Mouse (Mus musculus) embryonic facial prominence, embryonic 14.5 days (tissue): ENCODE results near the gene Ssna1. TPM values are rescaled to one million over a fixed set of nuclear protein-coding genes. Genes with fewer than 3 reads are reported as not detected.
A peak's percentile ranks its signal among the peaks of the same experiment; 100 is the strongest.
"Not testable (repeated sequence)": the region's sequence is repeated elsewhere in the genome, so short reads cannot be mapped to it uniquely, and the experiment has no call there.

Source experiments
- ATAC-seq: fragments of 200-750 bp; cut with Nextera tagmentation; 2 replicates; pipeline ENCODE4 v1.8.0; 2017; ENCODE audit warnings: low read depth, moderate number of reproducible peaks, moderate TSS enrichment
- DNase-seq: peaks from one replicate; pipeline ENCODE4 v3.0.0-alpha.2; 2015; ENCODE audit warnings: low spot score
- H3K27ac ChIP-seq: fragments of 300-500 bp; sonication (generic); replicated peaks from 2 replicates; pipeline ENCODE4 v1.5.1; 2014; ENCODE audit warnings: low read depth, mild to moderate bottlenecking, low read length, moderate library complexity
- H3K27me3 ChIP-seq: fragments of 300-500 bp; sonication (generic); replicated peaks from 2 replicates; pipeline ENCODE4 v1.6.1; 2014; ENCODE audit warnings: low read length; ENCODE audit not compliant: control insufficient read depth, insufficient read depth
- H3K36me3 ChIP-seq: fragments of 300-500 bp; sonication (generic); 2 replicates; pipeline ENCODE4 v1.6.1; 2014; ENCODE audit warnings: low read length, mixed read lengths; ENCODE audit not compliant: control insufficient read depth, insufficient read depth
- H3K4me1 ChIP-seq: fragments of 300-500 bp; sonication (generic); 2 replicates; pipeline ENCODE4 v1.6.1; 2014; ENCODE audit warnings: antibody characterized with exemption, low read length; ENCODE audit not compliant: control insufficient read depth, insufficient read depth
- H3K4me2 ChIP-seq: fragments of 300-500 bp; sonication (generic); 2 replicates; pipeline ENCODE4 v1.6.1; 2014; ENCODE audit warnings: low read depth, mild to moderate bottlenecking, low read length, moderate library complexity, mixed read lengths
- H3K4me3 ChIP-seq: fragments of 300-500 bp; sonication (generic); 2 replicates; pipeline ENCODE4 v1.5.1; 2014; ENCODE audit warnings: low read depth, mild to moderate bottlenecking, low read length
- H3K9ac ChIP-seq: fragments of 300-500 bp; sonication (generic); 2 replicates; pipeline ENCODE4 v1.6.1; 2014; ENCODE audit warnings: low read depth, mild to moderate bottlenecking, low read length, moderate library complexity, mixed read lengths
- H3K9me3 ChIP-seq: fragments of 300-500 bp; sonication (generic); 2 replicates; pipeline ENCODE4 v1.6.1; 2016; ENCODE audit warnings: low read length; ENCODE audit not compliant: control insufficient read depth
- WGBS: fragments of 180-500 bp; shearing (Covaris S2); extraction: QIAGEN DNeasy Blood & Tissue Kit; methylation state at CpG from one replicate; pipeline ENCODE4 v1.1.7; 2014; 5-methylcytosine and 5-hydroxymethylcytosine counted together
- polyA plus RNA-seq: library from polyadenylated mRNA; unstranded; fragments of >200 nt; fragmentation: Nextera tagmentation; extraction: Ambion mirVana; gene quantifications from 2 replicates; pipeline ENCODE4 v1.2.1, GENCODE M21; 2014

Ssna1 gene
- polyA plus RNA-seq, 1 experiment from 2014 or later, result 240 TPM

DNA sequence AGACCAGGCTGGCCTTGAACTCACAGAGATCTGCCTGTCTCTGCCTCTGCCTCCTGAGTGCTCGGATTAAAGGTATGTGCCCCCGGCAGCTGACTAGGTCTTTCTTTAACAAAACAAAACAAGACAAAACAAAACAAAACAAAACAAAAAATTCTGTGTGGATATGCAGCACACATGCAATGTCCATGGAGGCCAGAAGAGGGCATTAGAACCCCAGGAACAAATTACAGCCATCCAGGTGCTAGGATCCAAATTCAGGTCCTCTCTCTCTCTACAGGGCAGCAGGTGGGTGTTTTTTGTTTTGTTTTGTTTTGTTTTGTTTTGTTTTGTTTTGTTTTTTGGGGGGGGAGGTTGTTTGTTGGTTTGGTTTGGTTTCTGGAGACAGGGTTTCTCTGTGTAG is 13.4 kb downstream of the Ssna1 start:
- H3K4me3 ChIP-seq, result no peak overlapping the region
- H3K4me1 ChIP-seq, result peaks cover 22% of the 10 kb centered on the region
- no peaks in the 10 kb centered on the region for H3K9me3 ChIP-seq
- WGBS, result 51% methylated on average over 2 of the region's 2 CpGs
- H3K36me3 ChIP-seq, result no peaks in the 10 kb centered on the region
- no peak for DNase-seq
- H3K9ac ChIP-seq, result no peak overlapping the region
- H3K4me2 ChIP-seq, result no peak overlapping the region
- no peak overlapping the region for H3K27ac ChIP-seq
- peaks cover 11% of the 10 kb centered on the region for H3K27me3 ChIP-seq
- no peak for ATAC-seq

DNA sequence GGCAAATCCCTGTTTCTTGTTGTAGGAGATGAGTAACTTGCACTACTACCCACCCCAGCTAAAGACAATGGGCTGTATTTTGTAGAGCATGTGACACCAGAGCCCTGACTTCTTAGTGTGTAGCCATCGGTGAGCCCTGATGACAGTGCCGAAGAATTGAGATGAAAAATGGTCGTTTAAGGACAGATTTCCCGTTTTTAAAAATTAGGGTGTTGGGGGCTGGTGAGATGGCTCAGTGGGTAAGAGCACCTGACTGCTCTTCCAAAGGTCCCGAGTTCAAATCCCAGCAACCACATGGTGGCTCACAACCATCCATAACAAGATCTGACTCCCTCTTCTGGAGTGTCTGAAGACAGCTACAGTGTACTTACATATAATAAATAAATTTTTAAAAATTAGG is 15.0 kb downstream of the Ssna1 start:
- H3K4me3 ChIP-seq, DNase-seq, H3K9me3 ChIP-seq, H3K27ac ChIP-seq, H3K27me3 ChIP-seq, H3K36me3 ChIP-seq, ATAC-seq, H3K9ac ChIP-seq, H3K4me2 ChIP-seq: not testable (repeated sequence)
- peaks cover 13% of the 10 kb centered on the region; the same call in 1 of the 2 replicates for H3K4me1 ChIP-seq
- WGBS, result 81% methylated on average over 5 of the region's 5 CpGs

- 56% methylated on average over 10 of the region's 12 CpGs for WGBS
Measured at GRCm38 (mm10) chr2:25256443-25257109, 15.7 kb downstream of the Ssna1 start.

DNA sequence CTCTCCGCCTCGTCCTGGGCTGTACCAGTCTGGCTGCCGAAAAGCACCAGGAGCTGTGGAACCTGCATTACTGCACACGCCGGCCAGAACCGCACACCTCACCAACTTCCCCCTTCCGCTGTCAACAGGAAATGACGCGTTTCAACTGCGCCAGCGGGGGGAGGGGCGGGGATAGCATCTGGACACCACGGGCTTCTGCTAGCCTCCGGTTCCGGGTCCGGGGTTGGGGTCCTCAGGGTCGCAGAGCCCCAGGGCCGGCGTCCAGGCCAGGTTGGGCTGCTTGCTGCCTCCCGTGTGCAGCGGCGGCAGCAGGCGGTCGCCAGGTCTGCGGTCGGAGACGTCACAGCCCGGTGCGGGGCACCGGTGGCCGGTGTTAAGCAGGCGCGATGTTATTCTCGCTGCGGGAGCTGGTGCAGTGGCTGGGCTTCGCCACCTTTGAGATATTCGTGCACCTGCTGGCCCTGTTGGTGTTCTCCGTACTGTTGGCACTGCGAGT is 16.9 kb downstream of the Ssna1 start, which contains the start of gene Tmem203:
Gene Tmem203 (plus strand): TSS at position 156 of the 496 bp plus-strand sequence.
- Histone ChIP-seq H3K9me3 (no peaks in the 10 kb centered on the region), H3K27ac (peak within 1 kb of the TSS; percentile 65), H3K4me2 (peak within 1 kb of the TSS; percentile 90), H3K4me1 (peaks cover 10% of the 10 kb centered on the region; the same call in 1 of the 2 replicates), H3K4me3 (peak within 1 kb of the TSS; percentile 78), H3K9ac (peak within 1 kb of the TSS; percentile 77), H3K27me3 (no peaks in the 10 kb centered on the region), H3K36me3 (peaks cover 12% of the 10 kb centered on the region; the same call in 1 of the 2 replicates)
- 0% methylated on average over 20 of the region's 39 CpGs for WGBS
- DNase-seq (peak; percentile 92), ATAC-seq (peak; percentile 93)

More at GRCm38 (mm10) chr2:25256443-25257109, 15.7 kb downstream of the Ssna1 start:
- ATAC-seq, H3K27ac ChIP-seq, DNase-seq, H3K36me3 ChIP-seq, H3K9me3 ChIP-seq, H3K4me1 ChIP-seq, H3K27me3 ChIP-seq: not testable (repeated sequence)
- Histone ChIP-seq H3K9ac (peak overlapping the region; percentile 77; the same call in 1 of the 2 replicates), H3K4me3 (peak overlapping the region; percentile 78), H3K4me2 (peak overlapping the region; percentile 90)

GRCm38 (mm10) chr2:25252331-25252730 is 19.9 kb downstream of the Ssna1 start:
- WGBS, result 76% methylated on average over 1 of the region's 1 CpGs
- ATAC-seq (no peak), DNase-seq (no peak)
- Histone ChIP-seq H3K9ac (no peak overlapping the region), H3K36me3 (peaks cover 36% of the 10 kb centered on the region), H3K4me2 (no peak overlapping the region), H3K4me1 (peaks cover 10% of the 10 kb centered on the region; the same call in 1 of the 2 replicates), H3K27me3 (no peaks in the 10 kb centered on the region), H3K9me3 (no peaks in the 10 kb centered on the region), H3K4me3 (no peak overlapping the region), H3K27ac (no peak overlapping the region)

DNA sequence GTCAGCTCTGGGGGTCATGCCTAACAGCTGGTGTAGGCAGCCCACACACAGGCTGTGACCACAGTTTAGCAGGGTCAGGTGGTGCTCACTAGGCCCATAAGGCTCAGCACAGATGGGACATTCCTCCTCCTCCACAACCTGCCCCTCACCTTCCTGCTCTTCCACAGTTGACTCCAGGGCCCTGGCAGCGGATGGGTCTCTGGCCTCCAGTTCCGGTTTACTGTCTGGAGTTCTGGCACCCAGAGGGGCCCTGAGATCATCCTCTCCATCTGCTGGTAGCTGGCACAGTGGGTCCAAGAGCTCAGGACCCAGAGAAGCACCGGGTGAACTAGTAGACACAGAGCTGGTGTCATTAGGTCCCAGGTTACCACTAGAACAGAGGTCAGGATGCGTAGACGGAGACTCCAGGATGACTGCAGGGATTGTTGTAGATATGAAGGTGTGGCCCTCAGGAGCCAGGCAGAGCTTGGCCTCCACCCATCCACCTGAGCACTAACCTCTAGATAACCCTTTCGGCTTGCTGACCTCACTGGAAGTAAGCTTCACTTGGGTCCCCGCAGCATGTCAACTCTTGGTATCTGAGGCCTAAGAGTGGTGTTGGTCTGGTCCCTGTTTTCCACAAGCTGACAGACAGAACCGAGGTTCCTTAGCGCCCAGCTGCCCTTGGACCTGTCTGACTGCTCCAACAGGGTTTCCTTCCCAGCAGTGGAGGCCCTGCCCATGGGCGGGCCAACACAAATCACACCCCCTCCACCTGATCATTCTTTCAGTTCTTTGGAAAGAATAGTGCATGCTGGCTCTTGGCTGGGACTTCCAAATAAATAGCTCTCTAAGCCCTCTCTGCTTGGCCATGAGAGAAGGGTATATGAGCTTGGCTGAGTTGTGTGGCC is 25.8 kb downstream of the Ssna1 start, which contains the start of gene AL732309.1:
Gene AL732309.1 (minus strand): TSS at position 681 of the 890 bp plus-strand sequence.
- WGBS, result 89% methylated on average over 10 of the region's 10 CpGs
- peaks cover 39% of the 10 kb centered on the region for H3K36me3 ChIP-seq

DNA sequence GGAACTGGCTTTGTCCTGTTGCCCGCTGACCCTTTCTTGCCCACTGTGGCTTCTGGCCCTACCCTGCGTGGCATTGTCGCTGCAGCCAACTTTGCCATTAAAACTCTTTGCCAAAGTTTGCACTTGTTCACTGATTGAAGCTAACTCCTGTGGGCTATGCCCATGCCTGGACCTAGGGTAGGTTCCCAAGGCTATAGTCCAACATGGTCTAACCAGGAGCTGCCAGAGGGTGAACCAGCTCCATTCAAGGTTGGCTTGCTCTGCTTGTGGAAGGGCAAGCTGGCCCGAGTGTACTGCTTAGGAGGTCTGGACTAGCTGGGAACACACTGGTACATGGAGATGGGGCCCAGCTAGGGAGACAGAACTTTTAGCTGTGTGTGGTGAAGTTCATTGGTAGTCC is 28.1 kb downstream of the Ssna1 start:
- Histone ChIP-seq H3K36me3 (peaks cover 22% of the 10 kb centered on the region), H3K4me3 (no peak overlapping the region), H3K4me2 (no peak overlapping the region), H3K9ac (no peak overlapping the region), H3K27ac (no peak overlapping the region), H3K4me1 (peaks cover 15% of the 10 kb centered on the region), H3K27me3 (peaks cover 13% of the 10 kb centered on the region), H3K9me3 (no peaks in the 10 kb centered on the region)
- ATAC-seq (no peak), DNase-seq (no peak)
- 92% methylated on average over 4 of the region's 4 CpGs for WGBS

More for the DNA sequence above, 25.8 kb downstream of the Ssna1 start, which contains the start of gene AL732309.1:
- Histone ChIP-seq H3K9me3 (no peaks in the 10 kb centered on the region), H3K4me2 (no peak within 1 kb of the TSS), H3K27ac (no peak within 1 kb of the TSS), H3K27me3 (peaks cover 10% of the 10 kb centered on the region), H3K4me1 (peaks cover 4% of the 10 kb centered on the region), H3K9ac (no peak within 1 kb of the TSS), H3K4me3 (no peak within 1 kb of the TSS)
- DNase-seq (no peak), ATAC-seq (no peak)

DNA sequence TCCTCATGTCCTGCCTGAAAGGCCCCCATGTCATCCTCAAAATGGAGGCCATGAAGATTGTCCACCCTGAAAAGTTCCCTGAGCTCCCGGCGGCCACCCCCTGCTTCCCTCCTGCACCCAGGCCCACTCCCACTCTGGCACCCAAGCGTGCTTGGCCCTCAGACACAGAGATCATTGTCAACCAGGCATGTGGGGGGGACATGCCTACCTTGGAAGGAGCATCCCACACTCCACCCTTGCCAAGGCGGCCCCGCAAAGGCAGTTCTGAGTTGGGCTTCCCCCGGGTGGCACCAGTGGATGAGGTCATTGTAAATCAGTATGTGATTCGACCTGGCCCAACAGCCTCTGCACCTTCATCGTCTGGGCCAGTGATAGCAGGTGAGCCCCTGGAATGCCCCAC is 28.9 kb downstream of the Ssna1 start:
- no peak overlapping the region for H3K27ac ChIP-seq
- no peaks in the 10 kb centered on the region for H3K9me3 ChIP-seq
- H3K4me1 ChIP-seq, result peaks cover 15% of the 10 kb centered on the region
- H3K27me3 ChIP-seq, result peaks cover 13% of the 10 kb centered on the region
- peak overlapping the region; percentile 96; the same call in 1 of the 2 replicates for H3K4me2 ChIP-seq
- no peak overlapping the region for H3K4me3 ChIP-seq
- ATAC-seq, result no peak
- DNase-seq, result no peak
- WGBS, result 73% methylated on average over 7 of the region's 8 CpGs
- H3K36me3 ChIP-seq, result peaks cover 14% of the 10 kb centered on the region; the same call in 1 of the 2 replicates
- no peak overlapping the region for H3K9ac ChIP-seq
